Mouse (Mus musculus): ENCODE results near the gene Anln.

DNA sequence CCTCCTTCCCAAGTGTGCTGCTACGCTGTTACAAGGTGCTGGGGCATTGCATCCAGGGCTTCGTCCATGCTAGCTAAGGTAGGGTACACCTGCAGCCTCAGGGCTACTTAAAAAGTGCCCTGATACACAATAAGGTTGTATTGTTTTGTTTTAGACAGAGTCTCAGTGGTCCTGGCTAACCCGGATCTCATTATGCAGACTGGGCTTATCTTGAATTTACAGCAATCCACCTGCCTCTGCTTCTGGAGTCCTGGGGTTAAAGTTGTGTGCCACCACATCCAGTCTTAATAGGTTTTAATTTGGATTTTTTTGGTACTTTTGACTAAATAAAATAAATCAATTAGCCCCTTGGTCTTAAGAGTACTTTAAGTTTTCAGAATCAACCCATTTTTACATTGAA lies 30.9 kb upstream of the Anln start:
- no peak for TF ChIP-seq CTCF (IDR thresholded peaks at IDR 0.05)
- TF ChIP-seq EP300 (IDR thresholded peaks at IDR 0.05), result no peak

Data from lung, postnatal 0 days (tissue).